Mouse (Mus musculus): ENCODE results near the gene Gm14322. TPM values are rescaled to one million over a fixed set of nuclear protein-coding genes. Genes with fewer than 3 reads are reported as not detected.

Gm14322 gene
- polyA plus RNA-seq (2012; fragmentation: generic; extraction: Trizol): 1 to 10 TPM in 1 of 2 experiments, under 1 TPM in 1; 0.50 to 6.0 TPM

GRCm38 (mm10) chr2:177758941-177759558, at the start of gene Gm14322:
Gene Gm14322 (plus strand): TSS chr2:177759288.

Other genes with a start within 250 kb of the Gm14322 start
- gene Gm14406, start 181.1 kb upstream of the Gm14322 start, polyA plus RNA-seq (2012; fragmentation: generic; extraction: Trizol): under 1 TPM in 1 of 2 experiments, not detected in 1; 0.20 TPM
- gene Gm14325, start 81.0 kb downstream of the Gm14322 start, polyA plus RNA-seq (2012; fragmentation: generic; extraction: Trizol): 10 to 100 TPM in 1 of 2 experiments, 1 to 10 TPM in 1; 1.3 to 21.9 TPM
- 1 to 10 TPM in 1 of 2 experiments, under 1 TPM in 1; 0.21 to 1.0 TPM for gene Gm14327, start 137.8 kb downstream of the Gm14322 start, polyA plus RNA-seq (2012; fragmentation: generic; extraction: Trizol)
- gene Zfp972, start 166.3 kb downstream of the Gm14322 start, polyA plus RNA-seq (2012; fragmentation: generic; extraction: Trizol): 1 to 10 TPM in 1 of 2 experiments, under 1 TPM in 1; 0.46 to 2.4 TPM
- 1 to 10 TPM in 1 of 2 experiments, under 1 TPM in 1; 0.61 to 5.8 TPM for gene Gm14326, start 198.0 kb downstream of the Gm14322 start, polyA plus RNA-seq (2012; fragmentation: generic; extraction: Trizol)

All from C3H10T1/2 (cell line).